Mouse (Mus musculus): ENCODE data around the gene Cul7. TPM values are rescaled to one million over a fixed set of nuclear protein-coding genes. Genes with fewer than 3 reads are reported as not detected.
A peak's percentile ranks its signal among the peaks of the same experiment; 100 is the strongest.

Cul7 gene
- polyA plus RNA-seq, 1 experiment, result not detected

DNA sequence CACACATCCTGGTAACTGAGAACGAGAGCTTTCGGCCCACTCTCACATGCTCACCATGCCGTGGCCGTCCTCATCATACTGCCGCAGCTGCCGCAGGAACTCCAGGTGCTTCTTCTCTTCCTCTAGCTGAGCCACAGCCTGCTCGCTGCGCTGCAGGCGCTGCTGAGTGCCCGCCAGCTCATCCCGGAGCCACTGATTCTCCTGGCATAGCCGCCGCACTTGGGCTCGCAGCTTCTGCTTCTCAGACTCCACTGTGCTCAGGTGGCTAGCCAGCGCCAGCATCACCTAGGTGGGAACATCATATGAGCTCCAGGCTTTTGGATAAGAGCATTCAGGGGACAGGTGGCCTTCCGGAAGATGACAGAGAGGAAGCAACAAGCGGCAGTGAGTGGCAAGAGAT is 8.1 kb upstream of the Cul7 start:
- 94% methylated on average over 17 of the region's 17 CpGs for WGBS
- no peak for TF ChIP-seq CTCF (IDR thresholded peaks at IDR 0.05; ENCODE audit: insufficient read depth, low read depth, low read length)
- TF ChIP-seq POLR2A (IDR thresholded peaks at IDR 0.05; ENCODE audit: insufficient read depth, low read depth, low read length), result no peak
- no peak overlapping the region for H3K4me3 ChIP-seq (ENCODE audit: insufficient read depth, low read depth, low read length)
- H3K4me1 ChIP-seq (ENCODE audit: control insufficient read depth, insufficient read depth, low read length), result peaks cover 20% of the 10 kb centered on the region
- no peak overlapping the region for H3K27ac ChIP-seq (ENCODE audit: insufficient read depth, low read depth, low read length)

DNA sequence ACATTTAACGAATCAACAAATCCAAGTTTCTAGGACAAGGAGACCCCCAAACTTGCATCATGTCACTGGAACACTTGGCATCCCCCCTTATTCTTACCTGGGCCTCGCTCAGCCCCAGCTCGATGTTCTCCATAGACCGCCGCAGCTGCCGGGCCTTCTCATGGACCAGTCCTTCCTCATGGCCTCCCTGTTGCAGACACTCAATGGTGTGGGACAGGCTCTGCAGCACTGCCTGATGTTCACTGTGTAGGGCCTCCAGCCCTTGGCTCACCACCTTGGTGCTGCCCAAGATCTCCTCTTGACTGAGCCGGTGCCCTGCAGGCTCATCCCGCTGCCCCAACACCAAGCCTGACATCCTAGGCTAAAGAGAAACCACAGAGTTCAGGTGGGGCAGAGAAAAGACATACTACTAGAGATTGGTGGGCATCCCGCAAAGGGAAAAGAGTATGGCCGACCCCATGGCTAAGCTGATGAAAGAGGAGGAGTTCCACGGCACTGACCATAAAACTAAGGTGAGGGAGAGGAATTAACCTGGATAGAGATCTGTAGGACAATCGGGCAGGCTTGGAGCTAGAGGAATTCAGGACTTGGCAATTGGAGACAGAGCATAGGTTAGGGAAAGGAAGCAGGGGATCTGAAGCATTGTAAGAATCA is 5.9 kb upstream of the Cul7 start:
- H3K4me1 ChIP-seq (ENCODE audit: control insufficient read depth, insufficient read depth, low read length), result peaks cover 17% of the 10 kb centered on the region
- TF ChIP-seq POLR2A (IDR thresholded peaks at IDR 0.05; ENCODE audit: insufficient read depth, low read depth, low read length) (no peak), CTCF (IDR thresholded peaks at IDR 0.05; ENCODE audit: insufficient read depth, low read depth, low read length) (no peak)
- H3K4me3 ChIP-seq (ENCODE audit: insufficient read depth, low read depth, low read length), result no peak overlapping the region
- 92% methylated on average over 12 of the region's 12 CpGs for WGBS
- H3K27ac ChIP-seq (ENCODE audit: insufficient read depth, low read depth, low read length), result no peak overlapping the region

DNA sequence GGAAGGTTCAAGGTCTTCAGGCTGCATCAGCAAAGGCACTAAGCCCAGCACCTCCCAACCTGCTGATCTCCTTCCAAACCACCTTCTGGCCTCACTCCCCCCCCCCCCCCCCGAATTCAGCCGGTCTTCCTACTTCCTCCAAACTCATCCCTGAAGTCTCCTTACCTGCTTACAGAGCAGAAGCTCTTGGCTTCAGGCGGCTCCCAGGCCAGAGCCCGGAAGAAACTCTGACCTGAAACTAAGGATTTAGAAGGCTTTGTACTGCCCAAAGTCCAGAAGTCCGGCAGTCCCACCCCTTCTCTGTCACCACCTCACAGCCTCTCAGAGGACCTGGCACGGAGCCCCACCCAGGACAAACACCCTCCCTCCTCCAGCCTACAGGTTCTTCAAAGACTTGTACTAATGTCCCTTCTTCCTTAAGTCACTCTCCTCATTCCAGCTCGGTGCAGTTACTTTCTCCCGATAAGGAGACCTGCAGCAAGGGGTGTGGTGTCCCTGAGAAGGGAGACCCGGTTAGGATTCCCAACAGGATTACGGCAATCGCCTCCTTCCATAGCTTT is 5.1 kb upstream of the Cul7 start:
- H3K27ac ChIP-seq (ENCODE audit: insufficient read depth, low read depth, low read length), result no peak overlapping the region
- TF ChIP-seq POLR2A (IDR thresholded peaks at IDR 0.05; ENCODE audit: insufficient read depth, low read depth, low read length), result no peak
- no peak for TF ChIP-seq CTCF (IDR thresholded peaks at IDR 0.05; ENCODE audit: insufficient read depth, low read depth, low read length)
- 7% methylated on average over 11 of the region's 11 CpGs for WGBS

DNA sequence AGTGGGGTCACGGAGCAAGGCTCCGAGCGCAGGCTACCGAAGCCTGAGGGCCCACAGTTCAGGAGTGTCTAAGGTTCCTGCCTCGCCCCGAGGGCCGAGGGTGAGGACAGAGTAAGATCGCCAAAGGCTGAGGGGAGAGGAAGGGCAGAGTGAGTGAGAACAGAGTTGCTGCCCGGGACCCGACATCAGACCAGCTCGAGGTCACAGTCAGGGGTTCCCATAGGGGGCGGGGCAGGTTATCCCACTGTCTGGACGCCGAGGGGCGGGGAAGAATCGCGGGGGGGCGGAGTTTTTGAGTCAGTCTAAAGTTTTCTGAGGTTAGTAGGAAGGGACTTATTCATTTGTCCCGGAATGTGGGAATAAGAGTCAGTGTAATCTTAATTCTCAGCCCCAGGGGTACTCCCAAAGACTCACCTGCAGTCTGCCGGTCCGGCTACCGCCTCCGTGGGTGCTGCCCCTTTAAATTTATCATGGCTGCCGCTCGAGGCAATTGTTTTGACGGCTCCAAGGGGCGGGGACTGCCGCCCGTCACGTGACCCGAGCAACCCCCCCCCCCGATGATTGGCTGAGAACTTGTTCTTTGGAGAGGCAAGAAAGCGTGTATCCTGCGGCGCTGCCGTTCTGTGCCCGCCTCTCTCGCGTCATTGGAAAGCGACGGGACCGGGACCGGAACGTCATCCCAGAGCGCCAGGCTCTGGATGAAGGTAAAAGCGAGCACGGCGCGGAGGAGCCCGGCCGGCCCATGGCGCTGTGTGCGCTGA is 4.4 kb upstream of the Cul7 start, which contains the start of the genes Klc4 and Mrpl2:
Gene Klc4, minus strand, starts transcription at position 462 of the 761 bp plus-strand sequence.
Gene Mrpl2, plus strand, starts transcription at position 669 of the 761 bp plus-strand sequence.
- TF ChIP-seq CTCF (IDR thresholded peaks at IDR 0.05; ENCODE audit: insufficient read depth, low read depth, low read length) (no peak), POLR2A (IDR thresholded peaks at IDR 0.05; ENCODE audit: insufficient read depth, low read depth, low read length) (peak; percentile 95)
- H3K4me3 ChIP-seq (ENCODE audit: insufficient read depth, low read depth, low read length), result peak within 1 kb of the TSS; percentile 82
- H3K27ac ChIP-seq (ENCODE audit: insufficient read depth, low read depth, low read length), result peak within 1 kb of the TSS; percentile 64
- peaks cover 18% of the 10 kb centered on the region for H3K4me1 ChIP-seq (ENCODE audit: control insufficient read depth, insufficient read depth, low read length)
- WGBS, result under 1% methylated on average over 53 of the region's 53 CpGs

More for the DNA sequence above, 5.1 kb upstream of the Cul7 start:
- H3K4me3 ChIP-seq (ENCODE audit: insufficient read depth, low read depth, low read length), result peak overlapping the region; percentile 65
- H3K4me1 ChIP-seq (ENCODE audit: control insufficient read depth, insufficient read depth, low read length), result peaks cover 17% of the 10 kb centered on the region

DNA sequence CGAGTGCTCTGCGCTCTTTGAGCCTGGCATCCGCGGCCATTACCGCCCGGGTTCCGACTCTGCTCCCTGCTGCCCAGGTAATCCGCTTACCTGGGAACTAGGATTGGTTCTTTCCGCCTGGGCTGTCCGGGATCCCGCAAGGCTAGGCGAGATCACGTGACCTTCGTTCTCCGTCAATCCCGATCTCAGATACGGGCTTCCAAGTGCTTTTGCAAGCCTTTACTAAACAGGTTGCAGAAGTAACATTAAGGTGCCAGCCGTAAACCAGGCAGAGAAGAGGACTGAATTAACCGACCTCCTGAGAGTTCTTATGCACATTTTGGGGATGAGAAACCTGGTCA is 3.8 kb upstream of the Cul7 start:
- WGBS, result 0% methylated on average over 19 of the region's 19 CpGs
- peaks cover 23% of the 10 kb centered on the region for H3K4me1 ChIP-seq (ENCODE audit: control insufficient read depth, insufficient read depth, low read length)
- H3K4me3 ChIP-seq (ENCODE audit: insufficient read depth, low read depth, low read length), result peak overlapping the region; percentile 82
- peak overlapping the region; percentile 64 for H3K27ac ChIP-seq (ENCODE audit: insufficient read depth, low read depth, low read length)
- TF ChIP-seq CTCF (IDR thresholded peaks at IDR 0.05; ENCODE audit: insufficient read depth, low read depth, low read length) (no peak), POLR2A (IDR thresholded peaks at IDR 0.05; ENCODE audit: insufficient read depth, low read depth, low read length) (no peak)

DNA sequence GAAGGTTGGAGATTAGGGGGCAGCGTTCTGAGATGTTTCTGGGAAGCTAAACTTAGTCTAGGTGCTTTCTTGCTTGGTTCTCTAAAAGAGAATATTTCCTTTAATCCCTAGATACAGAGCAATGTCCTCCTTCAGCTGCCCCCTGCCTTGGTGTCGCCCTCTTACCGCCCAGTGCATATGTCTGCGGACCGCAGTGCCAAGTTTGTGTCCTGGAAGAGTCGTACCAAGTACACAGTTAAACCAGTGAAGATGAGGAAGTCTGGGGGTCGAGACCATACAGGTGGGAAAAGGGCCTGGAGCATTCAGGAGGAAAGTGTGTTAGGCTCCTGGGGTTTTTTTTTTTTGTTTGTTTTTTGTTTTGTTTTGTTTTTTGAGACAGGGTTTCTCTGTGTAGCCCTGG is 2.9 kb upstream of the Cul7 start:
- WGBS, result 92% methylated on average over 7 of the region's 7 CpGs
- no peak overlapping the region for H3K4me3 ChIP-seq (ENCODE audit: insufficient read depth, low read depth, low read length)
- no peak overlapping the region for H3K27ac ChIP-seq (ENCODE audit: insufficient read depth, low read depth, low read length)
- TF ChIP-seq CTCF (IDR thresholded peaks at IDR 0.05; ENCODE audit: insufficient read depth, low read depth, low read length), result no peak
- no peak for TF ChIP-seq POLR2A (IDR thresholded peaks at IDR 0.05; ENCODE audit: insufficient read depth, low read depth, low read length)
- H3K4me1 ChIP-seq (ENCODE audit: control insufficient read depth, insufficient read depth, low read length), result peaks cover 31% of the 10 kb centered on the region

DNA sequence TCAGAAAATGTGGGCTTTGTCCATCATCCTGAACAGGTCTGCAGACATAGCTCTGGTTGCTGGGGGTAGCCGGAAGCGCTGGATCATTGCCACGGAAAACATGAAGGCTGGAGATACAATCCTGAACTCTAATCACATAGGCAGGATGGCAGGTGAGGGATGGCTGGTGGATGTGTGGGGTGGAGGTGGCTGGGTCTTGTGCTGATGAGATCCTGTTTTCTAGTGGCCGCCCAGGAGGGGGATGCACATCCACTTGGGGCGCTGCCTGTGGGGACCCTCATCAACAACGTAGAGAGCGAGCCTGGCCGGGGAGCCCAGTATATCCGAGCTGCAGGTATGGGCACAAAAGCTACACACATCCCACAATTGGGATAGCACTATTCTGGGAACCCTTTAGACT is 1.7 kb upstream of the Cul7 start:
- Histone ChIP-seq H3K4me3 (ENCODE audit: insufficient read depth, low read depth, low read length) (no peak overlapping the region), H3K4me1 (ENCODE audit: control insufficient read depth, insufficient read depth, low read length) (peaks cover 34% of the 10 kb centered on the region), H3K27ac (ENCODE audit: insufficient read depth, low read depth, low read length) (no peak overlapping the region)
- 91% methylated on average over 9 of the region's 9 CpGs for WGBS
- TF ChIP-seq CTCF (IDR thresholded peaks at IDR 0.05; ENCODE audit: insufficient read depth, low read depth, low read length) (no peak), POLR2A (IDR thresholded peaks at IDR 0.05; ENCODE audit: insufficient read depth, low read depth, low read length) (no peak)

DNA sequence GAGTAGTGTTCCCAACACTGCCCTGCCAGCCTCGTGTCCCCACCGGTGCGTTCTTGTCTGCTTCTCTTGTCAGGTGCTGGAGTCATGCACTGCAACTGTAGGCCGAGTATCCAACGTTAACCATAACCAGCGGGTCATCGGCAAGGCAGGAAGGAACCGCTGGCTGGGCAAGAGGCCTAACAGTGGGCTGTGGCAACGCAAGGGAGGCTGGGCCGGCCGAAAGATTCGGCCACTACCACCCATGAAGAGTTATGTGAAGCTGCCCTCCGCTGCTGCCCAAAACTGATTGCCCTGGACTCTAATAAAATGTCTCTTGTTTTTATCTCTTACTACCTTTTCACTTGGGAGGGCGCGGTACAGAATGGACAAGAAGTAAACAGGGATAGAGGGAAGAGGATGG is 326 bp upstream of the Cul7 start:
- no peak for TF ChIP-seq CTCF (IDR thresholded peaks at IDR 0.05; ENCODE audit: insufficient read depth, low read depth, low read length)
- no peak for TF ChIP-seq POLR2A (IDR thresholded peaks at IDR 0.05; ENCODE audit: insufficient read depth, low read depth, low read length)
- Histone ChIP-seq H3K4me1 (ENCODE audit: control insufficient read depth, insufficient read depth, low read length) (peaks cover 27% of the 10 kb centered on the region), H3K4me3 (ENCODE audit: insufficient read depth, low read depth, low read length) (peak overlapping the region; percentile 59), H3K27ac (ENCODE audit: insufficient read depth, low read depth, low read length) (peak overlapping the region; percentile 64)
- WGBS, result 28% methylated on average over 15 of the region's 15 CpGs

DNA sequence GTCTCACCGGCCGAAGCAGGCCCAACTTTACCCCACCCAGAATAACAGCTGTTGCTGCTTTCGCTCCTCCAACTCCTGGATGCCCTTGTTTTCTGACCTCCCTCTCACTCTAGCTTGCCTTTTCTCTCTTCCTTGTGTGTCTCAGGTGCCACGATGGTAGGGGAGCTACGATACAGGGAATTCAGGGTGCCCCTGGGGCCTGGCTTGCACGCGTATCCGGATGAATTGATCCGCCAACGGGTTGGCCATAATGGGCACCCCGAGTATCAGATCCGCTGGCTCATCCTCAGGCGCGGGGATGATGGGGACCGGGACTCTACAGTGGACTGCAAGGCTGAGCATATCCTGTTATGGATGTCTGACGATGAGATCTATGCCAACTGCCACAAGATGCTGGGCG is 1.2 kb downstream of the Cul7 start:
- TF ChIP-seq POLR2A (IDR thresholded peaks at IDR 0.05; ENCODE audit: insufficient read depth, low read depth, low read length) (no peak), CTCF (IDR thresholded peaks at IDR 0.05; ENCODE audit: insufficient read depth, low read depth, low read length) (no peak)
- Histone ChIP-seq H3K4me1 (ENCODE audit: control insufficient read depth, insufficient read depth, low read length) (peaks cover 20% of the 10 kb centered on the region), H3K4me3 (ENCODE audit: insufficient read depth, low read depth, low read length) (peak overlapping the region; percentile 59), H3K27ac (ENCODE audit: insufficient read depth, low read depth, low read length) (no peak overlapping the region)
- 70% methylated on average over 17 of the region's 17 CpGs for WGBS
